Mouse (Mus musculus): Measurements from ENCODE around the gene Inpp4a. TPM values are rescaled to one million over a fixed set of nuclear protein-coding genes. Genes with fewer than 3 reads are reported as not detected.
A peak's percentile ranks its signal among the peaks of the same experiment; 100 is the strongest.

Inpp4a gene
- polyA plus RNA-seq, 1 experiment from 2014 or later = 12.8 TPM

GRCm38 (mm10) chr1:37436419-37436818 is 136.8 kb downstream of the Inpp4a start:
- H3K27ac ChIP-seq = no peak overlapping the region
- no peak overlapping the region for H3K4me3 ChIP-seq (replicated peaks)
- H3K9me3 ChIP-seq = no peaks in the 10 kb centered on the region
- H3K4me1 ChIP-seq (replicated peaks) = no peaks in the 10 kb centered on the region
- ATAC-seq = 0 out of 2 replicates have a peak, but pooled peaks have one; percentile 24
- H3K36me3 ChIP-seq = peaks cover 26% of the 10 kb centered on the region
- H3K27me3 ChIP-seq (replicated peaks) = no peaks in the 10 kb centered on the region
- H3K4me2 ChIP-seq (replicated peaks) = no peak overlapping the region
- no peak overlapping the region for H3K9ac ChIP-seq
- 89% methylated on average over 3 of the region's 3 CpGs for WGBS

- Histone ChIP-seq H3K36me3 (peaks cover 12% of the 10 kb centered on the region), H3K27ac (no peak overlapping the region), H3K27me3 (replicated peaks) (no peaks in the 10 kb centered on the region), H3K4me2 (replicated peaks) (no peak overlapping the region), H3K9me3 (no peaks in the 10 kb centered on the region), H3K4me3 (replicated peaks) (no peak overlapping the region), H3K4me1 (replicated peaks) (no peaks in the 10 kb centered on the region), H3K9ac (no peak overlapping the region)
- 92% methylated on average over 16 of the region's 16 CpGs for WGBS
- no peak for ATAC-seq
These were observed 143.5 kb downstream of the Inpp4a start for GRCm38 (mm10) chr1:37442848-37443835.

GRCm38 (mm10) chr1:37448361-37449095 is 148.9 kb downstream of the Inpp4a start:
- Histone ChIP-seq H3K36me3 (peaks cover 16% of the 10 kb centered on the region), H3K27me3 (replicated peaks) (no peaks in the 10 kb centered on the region)

DNA sequence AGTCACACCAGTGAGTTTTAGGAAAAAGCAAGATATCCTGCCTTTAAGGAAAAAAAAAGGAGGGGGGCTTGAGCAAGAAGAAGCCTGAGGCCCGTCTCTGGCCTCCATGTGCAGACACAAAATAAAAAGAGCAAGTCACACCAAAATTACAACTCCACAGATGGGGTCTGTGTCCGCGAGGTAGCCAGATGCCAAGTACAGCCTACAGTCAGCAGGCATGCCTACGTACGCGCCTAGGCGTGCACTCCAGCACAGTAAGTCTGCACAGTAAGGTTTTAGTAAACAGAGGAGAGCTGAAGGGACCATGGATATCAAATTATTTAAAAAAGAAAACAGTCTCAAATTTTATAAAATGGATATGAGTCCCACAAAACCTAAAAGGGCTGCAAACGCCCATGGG is 151.6 kb downstream of the Inpp4a start:
- H3K36me3 ChIP-seq = peaks cover 16% of the 10 kb centered on the region
- H3K27me3 ChIP-seq (replicated peaks) = no peaks in the 10 kb centered on the region
- 88% methylated on average over 8 of the region's 8 CpGs for WGBS
- no peak overlapping the region for H3K4me3 ChIP-seq (replicated peaks)
- no peak overlapping the region for H3K27ac ChIP-seq
- H3K4me1 ChIP-seq (replicated peaks) = no peaks in the 10 kb centered on the region
- H3K9me3 ChIP-seq = no peaks in the 10 kb centered on the region
- H3K9ac ChIP-seq = no peak overlapping the region
- H3K4me2 ChIP-seq (replicated peaks) = no peak overlapping the region
- ATAC-seq = no peak

More at GRCm38 (mm10) chr1:37448361-37449095, 148.9 kb downstream of the Inpp4a start:
- no peak overlapping the region for H3K27ac ChIP-seq
- H3K9me3 ChIP-seq = no peaks in the 10 kb centered on the region
- no peak overlapping the region for H3K4me2 ChIP-seq (replicated peaks)
- H3K4me3 ChIP-seq (replicated peaks) = no peak overlapping the region
- WGBS = 75% methylated on average over 10 of the region's 10 CpGs
- no peak for ATAC-seq
- H3K9ac ChIP-seq = no peak overlapping the region
- H3K4me1 ChIP-seq (replicated peaks) = no peaks in the 10 kb centered on the region

- Histone ChIP-seq H3K4me1 (replicated peaks) (no peaks in the 10 kb centered on the region), H3K9me3 (no peaks in the 10 kb centered on the region), H3K27ac (no peak overlapping the region), H3K36me3 (peaks cover 3% of the 10 kb centered on the region), H3K4me3 (replicated peaks) (no peak overlapping the region), H3K4me2 (replicated peaks) (no peak overlapping the region), H3K9ac (no peak overlapping the region), H3K27me3 (replicated peaks) (no peaks in the 10 kb centered on the region)
- no peak for ATAC-seq
- WGBS = 92% methylated on average over 7 of the region's 7 CpGs
These were observed 157.9 kb downstream of the Inpp4a start for GRCm38 (mm10) chr1:37457546-37457945.

Other genes with a start within 250 kb of the Inpp4a start
- 0.08 TPM in 2 replicates for gene Cnga3, start 85.4 kb upstream of the Inpp4a start, polyA plus RNA-seq (2015; fragmentation: Nextera tagmentation; extraction: Ambion mirVana)
- gene Coa5, start 130.2 kb downstream of the Inpp4a start, polyA plus RNA-seq (2015; fragmentation: Nextera tagmentation; extraction: Ambion mirVana) = 54.5 and 56.8 TPM in 2 replicates
- 129 and 134 TPM in 2 replicates for gene Unc50, start 130.3 kb downstream of the Inpp4a start, polyA plus RNA-seq (2015; fragmentation: Nextera tagmentation; extraction: Ambion mirVana)
- 44.5 and 46.3 TPM in 2 replicates for gene Mgat4a, start 241.2 kb downstream of the Inpp4a start, polyA plus RNA-seq (2015; fragmentation: Nextera tagmentation; extraction: Ambion mirVana)